In the genomic region with DNA sequence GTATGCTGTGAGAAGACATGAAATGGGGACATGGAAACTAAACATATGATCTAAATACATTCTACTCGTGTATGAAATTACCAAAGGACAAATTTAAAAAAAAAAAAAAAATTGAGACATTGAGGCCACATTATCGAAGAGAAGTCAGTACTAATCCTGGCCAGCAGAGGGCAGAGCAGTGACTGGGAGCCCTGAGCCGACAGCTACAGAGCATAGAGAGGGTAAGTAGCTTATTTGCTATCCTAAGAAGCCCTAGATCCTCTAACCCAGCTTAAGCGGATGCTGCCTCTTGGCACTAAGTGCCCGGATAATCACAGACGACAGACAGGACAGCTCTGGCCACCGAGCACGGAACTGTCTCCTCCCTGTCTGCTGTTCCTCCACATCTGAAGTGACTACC, we compare ENCODE assay signal across 8 mouse cellular contexts. TPM values are rescaled to one million over a fixed set of nuclear protein-coding genes. Genes with fewer than 3 reads are reported as not detected.
A peak's percentile ranks its signal among the peaks of the same experiment; 100 is the strongest.
DNase-seq lines count a peak whose midpoint lies in the region; ATAC-seq lines count a peak whose summit lies in the region.

No protein-coding gene starts in this region.

- peak; percentile 63 for ATAC-seq in megakaryocyte-erythroid progenitor cell, adult 5-6 weeks (replicated peaks; ENCODE audit: low FRiP score, low TSS enrichment, poor library complexity, severe bottlenecking)

- DNase-seq in layer of hippocampus, adult 11-12 months (ENCODE audit: low spot score): peak; percentile 78
- no peak for DNase-seq in layer of hippocampus, adult 9-10 months (ENCODE audit: low spot score)
- DNase-seq in adrenal gland, adult 2 months: peak; percentile 54
- peak; percentile 82 for DNase-seq in embryo, embryonic 10 days (ENCODE audit: low spot score)
- peak; percentile 63 to 68 for DNase-seq in gastrocnemius, postnatal 4 days (ENCODE audit: low spot score in 2 of 2)
- peak; percentile 83 to 87 for DNase-seq in kidney, postnatal 4 days
- peak; percentile 27 to 67 for DNase-seq in spleen, adult 18-20 months

RNA-seq across cellular contexts. Expression of a gene that starts 21.7 kb away (rescaled TPM):
- total RNA-seq in adrenal gland, adult 2 months (2021): 100 to 1,000 TPM; 214 to 253 TPM
- 19.7 and 24.8 TPM in 2 replicates for polyA plus RNA-seq in adrenal gland, adult 2 months (2012; rRNA removed)
- 100 to 1,000 TPM; 173 to 205 TPM for total RNA-seq in gastrocnemius, postnatal 4 days (2021)
- total RNA-seq in megakaryocyte-erythroid progenitor cell, adult 5-6 weeks (2014; fragmentation: Nextera tagmentation): 198 and 227 TPM in 2 replicates
- total RNA-seq in megakaryocyte-erythroid progenitor cell, adult 5-6 weeks (2017): 293 and 383 TPM in 2 replicates

RNA-seq across cellular contexts. Expression of a gene that starts 27.8 kb away (rescaled TPM):
- total RNA-seq in adrenal gland, adult 2 months (2021): 10 to 100 TPM; 12.8 to 17.2 TPM
- 4.6 and 4.8 TPM in 2 replicates for polyA plus RNA-seq in adrenal gland, adult 2 months (2012; rRNA removed)
- total RNA-seq in gastrocnemius, postnatal 4 days (2021): 10 to 100 TPM; 12.6 to 13.0 TPM
- 10.4 and 14.9 TPM in 2 replicates for total RNA-seq in megakaryocyte-erythroid progenitor cell, adult 5-6 weeks (2014; fragmentation: Nextera tagmentation)
- 34.5 and 36.1 TPM in 2 replicates for total RNA-seq in megakaryocyte-erythroid progenitor cell, adult 5-6 weeks (2017)
